Mouse (Mus musculus) heart, adult 2 months (tissue): ENCODE data around the gene Dpep1.

Experiments used
- CTCF ChIP-seq: fragments of 200-600 bp; IDR thresholded peaks from 2 replicates; pipeline ENCODE4 v1.8.1; 2022; ENCODE audit warnings: antibody characterized with exemption, mild to moderate bottlenecking, moderate library complexity
- EP300 ChIP-seq: fragments of 200-500 bp; IDR thresholded peaks from 2 replicates; pipeline ENCODE4 v1.6.1; 2011; ENCODE audit warnings: low read depth, low read length, control low read depth; ENCODE audit not compliant: insufficient read depth
- POLR2A ChIP-seq: fragments of 200-500 bp; IDR thresholded peaks from 2 replicates; pipeline ENCODE4 v1.6.1; 2011; ENCODE audit warnings: mild to moderate bottlenecking, low read depth, low read length, control low read depth; ENCODE audit not compliant: insufficient read depth

- TF ChIP-seq POLR2A: no peak
- peak; percentile 17; the same call in 1 of the 2 replicates for TF ChIP-seq CTCF
- no peak for TF ChIP-seq EP300
Observed at GRCm38 (mm10) chr8:123243053-123243452, 57.0 kb downstream of the Dpep1 start.
